Mouse (Mus musculus) testis, adult 2 months (tissue): Measurements from ENCODE around the gene Olfr855. TPM values are rescaled to one million over a fixed set of nuclear protein-coding genes. Genes with fewer than 3 reads are reported as not detected.
A peak's percentile ranks its signal among the peaks of the same experiment; 100 is the strongest.

Experiments used
- H3K27ac ChIP-seq: fragments of 200-500 bp; 2 replicates; pipeline ENCODE4 v1.5.1; 2012; ENCODE audit warnings: low read depth, low read length; ENCODE audit not compliant: control insufficient read depth, insufficient read depth
- H3K27me3 ChIP-seq: fragments of 200-500 bp; 2 replicates; pipeline ENCODE4 v1.6.1; 2012; ENCODE audit warnings: mild to moderate bottlenecking, low read length, moderate library complexity; ENCODE audit not compliant: control insufficient read depth, insufficient read depth
- H3K36me3 ChIP-seq: fragments of 200-500 bp; 2 replicates; pipeline ENCODE4 v1.6.1; 2012; ENCODE audit warnings: mild to moderate bottlenecking, low read length; ENCODE audit not compliant: control insufficient read depth, insufficient read depth
- H3K4me1 ChIP-seq: fragments of 200-500 bp; 2 replicates; pipeline ENCODE4 v1.6.1; 2012; ENCODE audit warnings: low read length; ENCODE audit not compliant: control insufficient read depth, insufficient read depth
- H3K4me3 ChIP-seq: fragments of 200-500 bp; 2 replicates; pipeline ENCODE4 v1.5.1; 2012; ENCODE audit warnings: low read depth, mild to moderate bottlenecking, low read length, moderate library complexity, mixed read lengths; ENCODE audit not compliant: control insufficient read depth
- CTCF ChIP-seq: fragments of 200-500 bp; IDR thresholded peaks from 2 replicates; pipeline ENCODE4 v1.5.1; 2012; ENCODE audit warnings: low read depth, mild to moderate bottlenecking, inconsistent platforms, low read length, moderate library complexity; ENCODE audit not compliant: control insufficient read depth, insufficient read depth, insufficient replicate concordance
- POLR2A ChIP-seq: fragments of 200-500 bp; IDR thresholded peaks from 2 replicates; pipeline ENCODE4 v1.6.1; 2012; ENCODE audit warnings: low read depth, mild to moderate bottlenecking, inconsistent platforms, low read length, moderate library complexity; ENCODE audit not compliant: control insufficient read depth
- polyA plus RNA-seq: library from polyadenylated mRNA; depleted of rRNA; stranded (reverse); fragments of >200 nt; gene quantifications from 2 replicates; pipeline ENCODE4 v1.2.3, GENCODE M21; 2012; rRNA removed

Gene Olfr855
- not detected in 2 replicates for polyA plus RNA-seq

GRCm38 (mm10) chr9:19582317-19582716 is at the start of gene Olfr855:
Olfr855 (plus strand) TSS chr9:19582617.
- no peak for TF ChIP-seq POLR2A
- no peak for TF ChIP-seq CTCF
- H3K4me3 ChIP-seq: no peak within 1 kb of the TSS
- no peaks in the 10 kb centered on the region for H3K4me1 ChIP-seq
- no peak within 1 kb of the TSS for H3K27ac ChIP-seq
- H3K36me3 ChIP-seq: no peaks in the 10 kb centered on the region
- no peaks in the 10 kb centered on the region for H3K27me3 ChIP-seq

- Histone ChIP-seq H3K27me3 (no peaks in the 10 kb centered on the region), H3K4me3 (no peak within 1 kb of the TSS), H3K36me3 (no peaks in the 10 kb centered on the region), H3K27ac (no peak within 1 kb of the TSS), H3K4me1 (no peaks in the 10 kb centered on the region)
- TF ChIP-seq POLR2A (no peak), CTCF (no peak)
Observed at GRCm38 (mm10) chr9:19540976-19541375, 41.4 kb upstream of the Olfr855 start, which contains the start of gene Olfr853. Olfr853 (minus strand) TSS chr9:19541076.

GRCm38 (mm10) chr9:19567282-19567681 is 15.1 kb upstream of the Olfr855 start, which contains the start of gene Olfr854:
Olfr854 (minus strand) TSS chr9:19567382.
- H3K4me3 ChIP-seq: no peak within 1 kb of the TSS
- no peaks in the 10 kb centered on the region for H3K27me3 ChIP-seq
- H3K27ac ChIP-seq: no peak within 1 kb of the TSS
- H3K36me3 ChIP-seq: no peaks in the 10 kb centered on the region
- TF ChIP-seq CTCF (no peak), POLR2A (no peak)
- no peaks in the 10 kb centered on the region for H3K4me1 ChIP-seq

GRCm38 (mm10) chr9:19621297-19621696 is 38.9 kb downstream of the Olfr855 start:
- Histone ChIP-seq H3K4me1 (no peaks in the 10 kb centered on the region), H3K36me3 (no peaks in the 10 kb centered on the region), H3K27me3 (no peaks in the 10 kb centered on the region), H3K4me3 (no peak overlapping the region), H3K27ac (no peak overlapping the region)
- TF ChIP-seq POLR2A (no peak), CTCF (no peak)

GRCm38 (mm10) chr9:19621843-19622822 is 39.7 kb downstream of the Olfr855 start, which contains the start of gene Zfp317:
Zfp317 (plus strand) TSS chr9:19622102.
- H3K4me3 ChIP-seq: peak within 1 kb of the TSS; percentile 98
- no peaks in the 10 kb centered on the region for H3K4me1 ChIP-seq
- no peaks in the 10 kb centered on the region for H3K36me3 ChIP-seq
- peak within 1 kb of the TSS; percentile 88 for H3K27ac ChIP-seq
- H3K27me3 ChIP-seq: no peaks in the 10 kb centered on the region
- TF ChIP-seq POLR2A: peak; percentile 50
- no peak for TF ChIP-seq CTCF

GRCm38 (mm10) chr9:19629574-19629973 is 47.2 kb downstream of the Olfr855 start:
- Histone ChIP-seq H3K36me3 (peaks cover 2% of the 10 kb centered on the region; the same call in 1 of the 2 replicates), H3K27ac (no peak overlapping the region), H3K4me3 (no peak overlapping the region; the same call in 1 of the 2 replicates)

More at GRCm38 (mm10) chr9:19629574-19629973, 47.2 kb downstream of the Olfr855 start:
- TF ChIP-seq CTCF (no peak), POLR2A (no peak)
- Histone ChIP-seq H3K27me3 (no peaks in the 10 kb centered on the region), H3K4me1 (no peaks in the 10 kb centered on the region)

Other genes with a start within 250 kb of the Olfr855 start
- not detected in 2 replicates for gene Olfr845, start 246.2 kb upstream of the Olfr855 start, polyA plus RNA-seq
- gene Olfr846, start 218.6 kb upstream of the Olfr855 start, polyA plus RNA-seq: not detected in 2 replicates
- not detected in 2 replicates for gene Olfr847, start 203.9 kb upstream of the Olfr855 start, polyA plus RNA-seq
- not detected in 2 replicates for gene Olfr849, start 142.4 kb upstream of the Olfr855 start, polyA plus RNA-seq
- not detected in 2 replicates for gene Olfr850, start 104.4 kb upstream of the Olfr855 start, polyA plus RNA-seq
- gene Olfr851, start 89.3 kb upstream of the Olfr855 start, polyA plus RNA-seq: not detected in 2 replicates
- not detected in 2 replicates for gene Olfr853, start 41.5 kb upstream of the Olfr855 start, polyA plus RNA-seq
- gene Olfr854, start 15.2 kb upstream of the Olfr855 start, polyA plus RNA-seq: not detected in 2 replicates
- gene Zfp317, start 39.5 kb downstream of the Olfr855 start, polyA plus RNA-seq: 10.6 and 10.7 TPM in 2 replicates
- not detected in 2 replicates for gene Olfr857, start 126.8 kb downstream of the Olfr855 start, polyA plus RNA-seq
- not detected in 2 replicates for gene Olfr58, start 197.7 kb downstream of the Olfr855 start, polyA plus RNA-seq
- not detected in 2 replicates for gene Olfr859, start 222.3 kb downstream of the Olfr855 start, polyA plus RNA-seq